Mouse (Mus musculus) cerebellum, postnatal 14 days (tissue): ENCODE measurements around the gene Pigw.
"Not testable (repeated sequence)": the region's sequence is repeated elsewhere in the genome, so short reads cannot be mapped to it uniquely, and the experiment has no call there.

Experiments
- DNase-seq, 2 experiments: peaks; one replicate each; pipeline ENCODE4 v3.0.0; 2021; ENCODE audit warnings: mixed read lengths in 2 of 2

The Pigw gene

GRCm38 (mm10) chr11:84879007-84879771 is 896 bp downstream of the Pigw start:
- no peak for DNase-seq

GRCm38 (mm10) chr11:84876020-84876419 is 4.1 kb downstream of the Pigw start:
- not testable (repeated sequence) for DNase-seq

- no peak for DNase-seq
These were observed 6.8 kb downstream of the Pigw start for GRCm38 (mm10) chr11:84873042-84873833.

GRCm38 (mm10) chr11:84871548-84872069 is 8.5 kb downstream of the Pigw start:
- no peak for DNase-seq

- DNase-seq, result no peak
These were observed 9.0 kb downstream of the Pigw start for GRCm38 (mm10) chr11:84871046-84871445.

- peak; percentile 95 to 96 for DNase-seq
These were observed 9.6 kb downstream of the Pigw start, which contains the start of gene Ggnbp2 for GRCm38 (mm10) chr11:84870337-84871043. Gene Ggnbp2, minus strand, starts transcription at chr11:84870817.

GRCm38 (mm10) chr11:84869537-84870232 is 10.4 kb downstream of the Pigw start:
- DNase-seq, result peak; percentile 94 to 98

GRCm38 (mm10) chr11:84868786-84869259 is 11.3 kb downstream of the Pigw start:
- no peak for DNase-seq

GRCm38 (mm10) chr11:84867586-84867985 is 12.5 kb downstream of the Pigw start:
- no peak for DNase-seq

GRCm38 (mm10) chr11:84865268-84865667 is 14.8 kb downstream of the Pigw start:
- no peak for DNase-seq

- no peak for DNase-seq
These were observed 24.8 kb downstream of the Pigw start for GRCm38 (mm10) chr11:84855285-84855684.

GRCm38 (mm10) chr11:84847475-84848090 is 32.5 kb downstream of the Pigw start:
- no peak for DNase-seq

GRCm38 (mm10) chr11:84846741-84847474 is 33.2 kb downstream of the Pigw start:
- no peak for DNase-seq

GRCm38 (mm10) chr11:84839330-84839729 is 40.8 kb downstream of the Pigw start:
- no peak for DNase-seq

- not testable (repeated sequence) for DNase-seq
These were observed 50.6 kb downstream of the Pigw start for GRCm38 (mm10) chr11:84829495-84829894.

- peak; percentile 95 to 97 for DNase-seq
These were observed 51.3 kb downstream of the Pigw start, which contains the start of gene Dhrs11 for GRCm38 (mm10) chr11:84828516-84829399. Gene Dhrs11, minus strand, starts transcription at chr11:84828994.

- no peak for DNase-seq
These were observed 52.1 kb downstream of the Pigw start for GRCm38 (mm10) chr11:84827901-84828503.

- no peak for DNase-seq
These were observed 52.6 kb downstream of the Pigw start for GRCm38 (mm10) chr11:84827492-84827891.
